In genomic region chr15:102634684-102635083, GRCm38 (mm10) we compare ENCODE assay signal across 33 mouse cellular contexts. TPM values are rescaled to one million over a fixed set of nuclear protein-coding genes. Genes with fewer than 3 reads are reported as not detected.
"Had no signal": no experiment of that assay in that cellular context is flagged by ENCODE, and none has a peak within 500 bp of the region (broad histone marks: within the 10 kb centered on the region; RNA-seq: fewer than 3 reads in every experiment).

No protein-coding gene starts in this region.

- DNase-seq: gastrocnemius, postnatal 14 days; gastrocnemius, postnatal 36 days; heart, adult 18-20 months; heart, postnatal 10 days; kidney, adult 11 months; kidney, adult 2 months; kidney, adult 9 months; kidney, postnatal 14 days; kidney, postnatal 36 days; layer of hippocampus, adult 9-11 months; layer of hippocampus, postnatal 36 days; left cerebral cortex, postnatal 4 days; liver, embryonic 13.5 days had no signal

- H3K9ac ChIP-seq: heart, embryonic 12.5 days; hindbrain, embryonic 13.5 days; hindbrain, embryonic 15.5 days; kidney, embryonic 15.5 days; limb, embryonic 13.5 days; limb, embryonic 15.5 days; liver, embryonic 13.5 days had no signal

- H3K9me3 ChIP-seq: heart, embryonic 10.5 days; hindbrain, embryonic 13.5 days; hindbrain, embryonic 15.5 days; kidney, embryonic 15.5 days; limb, embryonic 15.5 days; liver, embryonic 13.5 days had no signal

- H3K36me3 ChIP-seq: heart, embryonic 10.5 days; heart, embryonic 12.5 days; hindbrain, embryonic 13.5 days; hindbrain, embryonic 15.5 days; kidney, embryonic 15.5 days; limb, embryonic 13.5 days; limb, embryonic 15.5 days; liver, embryonic 13.5 days had no signal

- H3K4me2 ChIP-seq: heart, embryonic 12.5 days; hindbrain, embryonic 13.5 days; hindbrain, embryonic 15.5 days; kidney, embryonic 15.5 days; limb, embryonic 13.5 days; limb, embryonic 15.5 days; liver, embryonic 13.5 days had no signal

- H3K27ac ChIP-seq: heart, embryonic 10.5 days; hindbrain, embryonic 13.5 days; hindbrain, embryonic 15.5 days; hindbrain, postnatal 0 days; kidney, embryonic 15.5 days; kidney, postnatal 0 days; limb, embryonic 13.5 days; limb, embryonic 15.5 days; liver, embryonic 13.5 days had no signal

- H3K4me1 ChIP-seq: heart, embryonic 10.5 days; heart, embryonic 12.5 days; hindbrain, embryonic 13.5 days; hindbrain, embryonic 15.5 days; kidney, embryonic 15.5 days; limb, embryonic 13.5 days; limb, embryonic 15.5 days had no signal

- ATAC-seq: hindbrain, postnatal 0 days; intestine, embryonic 16.5 days had no signal

- H3K27me3 ChIP-seq: heart, embryonic 12.5 days; hindbrain, embryonic 13.5 days; hindbrain, embryonic 15.5 days; kidney, embryonic 15.5 days; limb, embryonic 13.5 days; limb, embryonic 15.5 days; liver, embryonic 13.5 days had no signal

- H3K4me3 ChIP-seq: heart, embryonic 10.5 days; heart, embryonic 12.5 days; hindbrain, embryonic 13.5 days; hindbrain, embryonic 15.5 days; kidney, embryonic 15.5 days; limb, embryonic 13.5 days; limb, embryonic 15.5 days; liver, embryonic 13.5 days had no signal

RNA-seq across cellular contexts. Expression of gene Gm28047, which starts 9.8 kb away (rescaled TPM):
- total RNA-seq: heart, postnatal 25 days; hindbrain, postnatal 0 days; left cerebral cortex, adult 18-20 months; liver, adult 2 months had no signal
- polyA plus RNA-seq: gonadal fat pad, adult 2 months; heart, embryonic 10.5 days; heart, embryonic 12.5 days; heart, embryonic 14.5 days; heart, embryonic 16.5 days; hindbrain, embryonic 13.5 days; hindbrain, embryonic 15.5 days; intestine, embryonic 14.5 days; intestine, embryonic 16.5 days; kidney, adult 2 months; kidney, embryonic 15.5 days; large intestine, adult 2 months; limb, embryonic 11.5 days; limb, embryonic 13.5 days; limb, embryonic 15.5 days; liver, adult 2 months; liver, embryonic 13.5 days; liver, embryonic 16.5 days had no signal
